In genomic region chr16:11833474-11833873, GRCm38 (mm10) we compare ENCODE assay signal across 16 mouse cellular contexts.
"Had no signal": no experiment of that assay in that cellular context is flagged by ENCODE, and none has a peak within 500 bp of the region (broad histone marks: within the 10 kb centered on the region; RNA-seq: fewer than 3 reads in every experiment).

No protein-coding gene starts in this region.

- H3K9ac ChIP-seq: lung, embryonic 15.5 days; midbrain, embryonic 13.5 days; midbrain, embryonic 15.5 days; neural tube, embryonic 12.5 days had no signal

- H3K27ac ChIP-seq: lung, embryonic 15.5 days; macrophage; midbrain, embryonic 13.5 days; midbrain, embryonic 15.5 days; neural tube, embryonic 12.5 days had no signal

- H3K27me3 ChIP-seq: lung, embryonic 15.5 days; megakaryocyte, embryonic 14.5 days; midbrain, embryonic 13.5 days; midbrain, embryonic 15.5 days; neural tube, embryonic 12.5 days had no signal

- H3K4me2 ChIP-seq: lung, embryonic 15.5 days; midbrain, embryonic 11.5 days; midbrain, embryonic 13.5 days; midbrain, embryonic 15.5 days; neural tube, embryonic 12.5 days had no signal

- ATAC-seq: lung, postnatal 0 days; midbrain, embryonic 13.5 days; midbrain, embryonic 15.5 days had no signal

- DNase-seq: lung, adult 2 months; lung, postnatal 14 days; lung, postnatal 36 days; right cerebral cortex, postnatal 14 days; spleen, adult 18-20 months; thymus, adult 18-20 months; thymus, postnatal 14 days; thymus, postnatal 36 days had no signal

- H3K9me3 ChIP-seq: lung, embryonic 15.5 days; megakaryocyte, embryonic 14.5 days; midbrain, embryonic 13.5 days; midbrain, embryonic 15.5 days; neural tube, embryonic 12.5 days had no signal

- H3K4me1 ChIP-seq: lung, embryonic 15.5 days; midbrain, embryonic 13.5 days; midbrain, embryonic 15.5 days; neural tube, embryonic 12.5 days had no signal

- H3K4me3 ChIP-seq: lung, embryonic 15.5 days; megakaryocyte, embryonic 14.5 days; midbrain, embryonic 13.5 days; midbrain, embryonic 15.5 days; neural tube, embryonic 12.5 days had no signal

- H3K36me3 ChIP-seq: lung, embryonic 15.5 days; midbrain, embryonic 13.5 days; midbrain, embryonic 15.5 days; neural tube, embryonic 12.5 days had no signal
